Mouse (Mus musculus) left cerebral cortex, postnatal 10 days (tissue): ENCODE measurements around the gene Rab20. TPM values are rescaled to one million over a fixed set of nuclear protein-coding genes. Genes with fewer than 3 reads are reported as not detected.
"Not testable (repeated sequence)": the region's sequence is repeated elsewhere in the genome, so short reads cannot be mapped to it uniquely, and the experiment has no call there.

Experiments
- DNase-seq, 2 experiments: peaks; one replicate each; pipeline ENCODE4 v3.0.0; 2021 to 2022; ENCODE audit warnings: low spot score in 2 of 2, mixed read lengths in 1 of 2; ENCODE audit errors: extremely low spot score in 1 of 2
- intact Hi-C: fragments of 180-260 bp; cut with DNase I; formaldehyde crosslinking; loops from one replicate; pipeline ENCODE4 v1.15.1; 2025
- total RNA-seq, 2 experiments: library from RNA; stranded (reverse); gene quantifications; 2 replicates each; pipeline ENCODE4 v1.2.3; 2021

The Rab20 gene
- total RNA-seq = under 1 TPM; 0.64 to 0.67 TPM

- intact Hi-C loops = no loop called here
- peak in 1 of 2 experiments; percentile 76 for DNase-seq
These were observed at the start of gene Rab20 for GRCm38 (mm10) chr8:11477811-11478761. Rab20 (minus strand) TSS chr8:11478710.

DNA sequence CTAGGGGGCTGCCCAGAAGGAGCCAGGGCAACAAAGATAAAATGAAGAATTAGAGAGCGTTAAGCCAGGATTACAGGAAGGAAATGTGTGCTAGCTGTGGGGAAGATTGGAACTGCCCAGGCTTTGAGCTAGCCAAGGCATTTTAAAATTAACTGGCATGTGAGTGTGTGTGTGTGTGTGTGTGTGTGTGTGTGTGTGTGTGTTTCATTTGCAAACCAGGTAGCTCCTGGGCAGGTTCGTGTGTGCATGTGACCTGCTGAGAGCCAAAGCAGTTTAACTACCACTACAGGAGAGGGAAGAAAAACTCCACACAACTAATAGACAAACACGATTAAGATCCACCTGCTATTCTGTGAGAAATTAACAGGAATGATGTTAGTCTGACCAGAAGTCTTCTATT is 44.8 kb upstream of the Rab20 start:
- no peak for DNase-seq
- intact Hi-C loops = no loop called here

DNA sequence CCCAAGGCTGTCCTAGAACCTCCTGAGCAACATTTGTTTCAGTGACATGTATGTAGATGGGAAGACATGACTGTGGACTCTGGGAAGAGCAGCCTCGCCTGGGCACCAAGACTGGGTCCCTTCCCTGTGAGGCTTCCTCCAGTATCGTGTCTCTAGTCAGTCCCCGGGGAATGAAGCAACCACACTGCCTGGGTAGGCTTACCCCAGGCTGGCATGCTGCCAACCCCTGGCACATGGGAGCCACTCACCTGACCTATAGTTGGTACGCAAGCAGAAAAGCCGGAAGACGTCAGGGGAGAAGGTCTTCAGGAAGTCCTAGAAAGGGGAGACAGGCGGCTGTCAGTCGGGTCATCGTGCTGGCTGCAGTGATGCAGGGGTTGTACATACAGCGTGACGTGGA is 40.2 kb upstream of the Rab20 start:
- DNase-seq = no peak
- intact Hi-C loops = no loop called here

- intact Hi-C loops = no loop called here
- no peak for DNase-seq
These were observed 39.5 kb upstream of the Rab20 start for GRCm38 (mm10) chr8:11518056-11518396.

DNA sequence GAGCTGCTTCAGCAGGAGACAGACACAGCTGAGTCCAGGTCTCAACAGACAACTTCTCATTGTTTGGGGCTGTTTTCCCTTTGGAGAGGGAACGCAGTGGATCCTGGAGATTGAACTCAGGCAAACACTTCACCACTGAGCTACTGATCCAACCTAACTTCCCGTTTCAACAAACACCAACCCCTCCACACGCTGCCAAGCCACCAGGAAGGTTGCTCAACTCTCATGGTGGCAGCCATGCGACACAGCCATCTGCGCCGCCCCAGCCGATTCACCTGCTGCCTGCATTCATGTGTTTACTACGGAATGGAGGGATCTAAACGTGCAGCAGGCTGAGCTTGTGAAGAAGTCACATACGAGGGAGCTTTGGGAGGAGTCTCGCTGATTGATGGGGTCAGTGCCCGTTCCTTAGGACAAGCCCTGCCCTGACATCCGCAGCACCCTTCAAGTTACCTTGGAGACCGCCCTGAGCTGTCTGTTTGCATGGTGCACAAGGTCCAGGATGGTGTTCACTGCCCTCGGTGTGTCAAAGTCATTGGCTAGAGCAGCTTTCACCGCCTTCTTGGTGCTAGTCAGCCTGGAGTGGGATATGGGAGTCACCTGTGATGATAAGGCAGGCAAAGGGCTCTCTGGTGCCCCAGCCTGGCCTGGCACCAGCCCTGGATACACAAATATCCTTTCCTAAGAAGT is 39.0 kb upstream of the Rab20 start:
- no peak for DNase-seq
- intact Hi-C loops = no loop called here

DNA sequence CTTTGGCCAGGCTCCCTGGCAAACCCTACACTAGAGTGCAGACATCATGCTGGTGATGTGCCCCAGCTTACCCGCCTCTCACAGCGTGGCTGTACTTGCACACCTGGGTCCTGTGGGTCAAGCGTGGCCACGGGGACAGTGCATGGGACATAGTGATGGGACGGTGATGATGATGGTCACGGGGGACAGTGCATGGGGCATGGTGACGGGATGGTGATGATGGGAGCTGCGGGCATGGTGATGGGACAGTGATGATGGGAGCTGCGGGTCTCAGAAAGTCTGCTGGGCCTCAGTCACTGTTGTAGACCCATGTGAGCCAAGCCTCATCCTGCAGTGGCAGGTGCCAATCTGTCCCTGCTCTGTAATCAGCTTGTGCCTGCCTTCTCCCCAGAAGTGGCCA is 37.8 kb upstream of the Rab20 start:
- intact Hi-C loops = no loop called here
- DNase-seq = no peak

DNA sequence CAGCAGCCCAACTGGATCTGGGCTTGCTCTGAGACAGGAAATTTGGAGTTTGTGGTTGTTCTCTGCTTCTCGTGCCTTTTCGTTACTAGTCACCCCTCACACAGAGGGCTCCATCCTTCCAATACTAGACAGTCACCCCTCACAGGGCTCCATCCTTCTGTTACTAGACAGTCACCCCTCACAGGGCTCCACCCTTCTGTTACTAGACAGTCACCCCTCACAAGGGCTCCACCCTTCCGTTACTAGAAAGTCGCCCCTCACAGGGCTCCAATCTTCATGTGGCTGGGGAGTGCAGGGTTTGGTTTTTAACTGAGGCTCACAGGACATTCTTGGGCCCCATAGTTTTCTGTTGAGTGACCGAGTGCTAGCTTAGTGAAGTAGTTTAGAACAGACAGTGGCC is 34.7 kb upstream of the Rab20 start:
- no peak for DNase-seq
- intact Hi-C loops = no loop called here

GRCm38 (mm10) chr8:11512711-11513110 is 34.2 kb upstream of the Rab20 start:
- intact Hi-C loops = no loop called here
- DNase-seq = no peak

GRCm38 (mm10) chr8:11510971-11511370 is 32.5 kb upstream of the Rab20 start:
- DNase-seq = no peak

DNA sequence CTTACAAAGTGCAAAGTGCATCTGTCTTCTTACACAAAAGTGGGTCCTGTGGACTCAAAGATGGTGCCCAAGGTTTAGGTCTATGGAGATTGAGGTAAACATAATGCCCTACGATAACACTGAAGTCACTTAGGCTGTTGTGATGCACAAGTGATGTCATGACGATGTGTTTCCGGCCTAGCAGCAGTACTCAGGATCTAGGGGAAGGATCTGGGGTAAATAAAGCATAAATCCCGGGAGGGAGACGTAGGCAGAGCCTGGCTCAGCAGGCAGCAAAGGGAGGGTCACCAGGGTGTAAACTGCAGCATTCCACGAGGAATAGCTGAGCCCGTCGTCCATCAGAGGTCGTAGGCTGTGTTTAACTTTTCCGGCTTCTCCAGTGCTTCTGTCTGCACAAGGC is 30.4 kb upstream of the Rab20 start:
- intact Hi-C loops = loop anchor here (5.0 kb wide), 2 partner anchors 33 to 108 kb away; no protein-coding TSS in a partner anchor

More at GRCm38 (mm10) chr8:11510971-11511370, 32.5 kb upstream of the Rab20 start:
- intact Hi-C loops = no loop called here

DNA sequence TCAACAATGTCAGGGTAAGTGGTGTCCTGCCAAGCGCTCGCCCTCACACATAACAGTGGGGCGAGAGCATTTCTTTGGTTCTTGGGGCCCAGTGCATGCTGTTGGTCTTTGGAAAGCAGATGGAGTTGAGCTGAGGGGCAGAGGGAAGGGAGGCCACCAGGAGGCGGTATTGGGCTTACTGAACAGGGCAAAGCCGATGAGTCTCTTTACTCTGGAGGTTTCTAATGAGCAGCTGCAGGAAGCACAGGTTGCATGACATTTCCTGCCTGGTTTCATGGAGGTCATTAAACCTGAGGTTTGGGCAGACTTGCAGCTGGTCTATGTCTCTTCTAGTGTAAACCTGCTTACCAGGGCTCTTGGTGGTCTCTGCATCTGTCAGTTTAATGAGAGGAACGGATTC is 28.3 kb upstream of the Rab20 start:
- peak in 1 of 2 experiments; percentile 63 for DNase-seq
- intact Hi-C loops = loop anchor here (5.0 kb wide), 2 partner anchors 35 to 110 kb away; no protein-coding TSS in a partner anchor

More for the DNA sequence above, 30.4 kb upstream of the Rab20 start:
- DNase-seq = no peak

DNA sequence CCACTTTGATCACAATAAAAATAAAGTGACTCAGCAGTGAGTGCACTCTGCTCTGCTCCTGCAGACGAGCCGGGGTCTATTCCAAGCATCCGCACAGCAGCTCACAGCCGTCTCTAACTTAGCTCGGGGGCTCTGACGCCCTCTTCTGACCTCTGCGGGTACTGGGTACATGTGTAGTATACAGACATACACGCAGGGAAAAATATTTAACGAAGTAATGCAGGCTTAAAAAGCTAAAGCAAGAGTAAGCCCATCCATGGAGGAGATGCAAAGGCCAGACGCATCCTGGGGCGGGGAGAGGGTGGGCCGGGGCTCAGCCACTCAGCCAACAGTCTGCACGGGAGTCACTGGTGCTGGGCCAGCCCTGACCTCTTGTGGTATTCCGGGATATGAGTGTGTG is 27.6 kb upstream of the Rab20 start:
- no peak for DNase-seq
- intact Hi-C loops = loop anchor here (5.0 kb wide), 2 partner anchors 36 to 111 kb away; no protein-coding TSS in a partner anchor

DNA sequence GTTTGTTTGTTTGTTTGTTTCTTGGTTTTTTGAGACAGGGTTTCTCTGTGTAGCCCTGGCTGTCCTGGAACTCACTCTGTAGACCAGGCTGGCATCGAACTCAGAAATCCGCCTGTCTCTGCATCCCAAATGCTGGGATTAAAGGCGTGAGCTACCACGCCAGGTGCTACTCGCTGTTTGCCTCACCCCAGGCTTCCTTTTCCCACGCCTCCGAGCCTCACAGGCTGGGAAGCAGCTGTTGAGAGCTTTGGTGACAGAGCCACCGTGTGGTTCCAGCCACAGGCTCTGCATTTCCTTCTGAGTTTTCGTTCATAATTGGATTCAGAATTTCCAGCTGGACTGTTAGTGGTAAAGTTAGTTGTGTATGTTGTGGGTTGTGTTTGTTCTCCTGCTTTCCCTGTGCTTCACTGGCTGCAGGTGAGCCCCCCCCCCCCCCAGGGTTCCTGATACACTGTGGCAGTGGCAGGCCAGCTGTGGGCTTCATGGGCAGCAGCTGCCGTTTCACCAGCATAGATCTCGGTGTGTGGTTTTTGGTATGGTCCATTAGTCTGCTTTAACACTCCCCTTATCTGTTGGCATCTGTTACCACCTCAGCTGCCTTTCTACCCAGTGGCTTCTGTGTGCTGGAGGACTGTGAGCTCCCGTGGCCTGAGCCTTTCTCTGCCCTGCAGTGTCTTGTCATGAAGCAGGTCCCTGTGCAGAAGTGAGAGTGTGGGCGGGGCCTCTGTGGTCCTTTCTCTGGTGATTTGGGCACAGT is 25.1 kb upstream of the Rab20 start:
- intact Hi-C loops = no loop called here
- DNase-seq = no peak

DNA sequence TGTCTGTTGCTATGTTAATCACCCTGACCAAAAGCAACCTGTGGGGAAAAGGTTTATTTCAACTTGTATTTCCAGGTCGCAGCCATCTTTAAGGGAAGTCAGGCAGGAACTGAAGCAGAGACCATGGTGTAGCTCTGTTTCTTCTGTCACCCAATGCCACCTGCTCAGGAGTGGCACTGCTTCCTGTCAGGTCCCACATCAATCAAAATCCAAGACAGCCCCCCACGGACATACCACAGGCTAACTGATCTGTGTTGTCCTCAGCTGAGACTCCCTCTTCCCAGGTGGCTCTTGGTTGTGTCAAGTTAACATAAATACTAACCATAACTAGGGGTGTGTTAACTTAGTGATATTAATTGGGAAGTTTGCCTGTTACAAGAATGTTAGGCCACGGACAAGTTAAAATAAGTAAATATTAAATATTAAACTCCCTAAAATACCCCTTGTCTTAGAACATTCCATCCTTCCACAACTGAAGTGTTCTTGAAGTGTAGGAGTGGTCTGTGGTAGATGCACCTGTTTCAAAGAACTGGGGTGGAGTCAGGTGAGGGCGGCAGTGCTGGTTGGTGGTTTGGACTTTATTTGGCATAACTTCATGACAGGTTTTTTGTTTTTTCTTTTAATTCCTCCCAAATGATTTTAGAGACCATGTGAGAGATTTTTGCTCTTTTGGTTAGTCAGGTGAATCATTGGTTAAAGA is 20.4 kb upstream of the Rab20 start:
- intact Hi-C loops = no loop called here
- peak in 1 of 2 experiments; percentile 5 for DNase-seq

- intact Hi-C loops = no loop called here
These were observed 19.8 kb upstream of the Rab20 start for GRCm38 (mm10) chr8:11498281-11498680.

DNA sequence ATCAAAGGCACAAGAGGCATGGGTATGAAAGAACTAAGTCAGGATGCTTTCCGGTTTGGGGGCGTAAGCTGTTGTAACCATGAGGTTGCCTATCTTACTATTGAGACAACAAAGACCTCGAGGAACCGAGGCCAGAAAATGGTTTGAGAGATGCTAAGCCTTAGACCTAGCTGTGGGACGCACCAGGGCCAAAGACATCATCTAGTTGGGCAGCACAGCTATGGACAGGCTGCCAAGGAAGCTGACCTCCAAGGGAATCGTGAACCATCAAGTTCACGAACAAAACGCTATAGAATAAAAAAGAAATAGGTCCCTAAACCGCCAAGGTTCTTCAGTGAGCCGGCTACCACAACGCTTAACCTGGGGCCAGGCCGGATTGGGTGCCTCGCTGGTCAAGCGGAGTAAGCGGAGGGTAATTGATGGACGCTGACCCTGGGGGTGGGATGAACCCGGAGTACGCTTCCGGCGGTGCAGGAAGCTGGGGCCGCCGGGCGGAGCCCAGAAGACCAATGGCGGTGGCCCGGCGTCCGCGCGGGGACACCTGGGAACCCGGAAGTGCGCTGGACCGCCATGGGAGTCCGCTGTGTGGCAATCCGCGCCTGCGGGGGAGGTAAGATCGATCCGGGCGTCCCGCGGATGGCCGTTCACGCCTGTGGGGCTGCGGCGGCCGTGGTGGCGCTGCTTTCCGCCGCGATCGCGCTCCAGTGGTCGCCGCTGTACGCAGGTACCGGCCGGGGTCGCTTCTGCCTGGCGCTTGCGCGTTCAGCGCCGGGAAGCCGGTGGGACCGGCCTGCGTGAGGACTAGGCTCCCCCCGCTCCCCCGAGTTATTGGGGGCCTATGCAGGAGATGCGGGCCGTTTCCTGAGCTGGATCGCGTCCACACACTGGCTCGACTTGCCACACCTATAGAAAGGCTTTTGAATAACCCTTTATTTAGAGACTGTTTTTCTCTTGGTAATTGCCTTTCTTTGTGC is 18.8 kb upstream of the Rab20 start, which contains the start of gene Naxd:
Naxd (plus strand) TSS at position 490 of the 974 bp plus-strand sequence.
- DNase-seq = peak; percentile 87 to 95
- intact Hi-C loops = no loop called here

More at GRCm38 (mm10) chr8:11498281-11498680, 19.8 kb upstream of the Rab20 start:
- peak in 1 of 2 experiments; percentile 10 for DNase-seq

GRCm38 (mm10) chr8:11492340-11492739 is 13.8 kb upstream of the Rab20 start:
- intact Hi-C loops, DNase-seq: not testable (repeated sequence)
